Mouse (Mus musculus) liver, embryonic 11.5 days (tissue): ENCODE measurements at regions not wholly inside any gene's neighbourhood (a gene's known extent, or its start where the extent isn't known, plus 50 kb on each side); places are given as distances from the start of the nearest gene placed in this dataset.

Experiments
- ATAC-seq: fragments of 200-750 bp; cut with Nextera tagmentation; replicated peaks from 2 replicates; pipeline ENCODE4 v1.8.0; 2017; ENCODE audit warnings: moderate number of reproducible peaks, mild to moderate bottlenecking, moderate TSS enrichment, moderate library complexity; ENCODE audit not compliant: low FRiP score
- DNase-seq: peaks from one replicate; pipeline ENCODE4 v3.0.0-alpha.2; 2017; ENCODE audit warnings: low spot score
- H3K27ac ChIP-seq: fragments of 300-500 bp; sonication (generic); 2 replicates; pipeline ENCODE4 v1.5.1; 2014; ENCODE audit warnings: mild to moderate bottlenecking, low read depth, low read length, control low read depth
- H3K27me3 ChIP-seq: fragments of 300-500 bp; sonication (generic); replicated peaks from 2 replicates; pipeline ENCODE4 v1.6.1; 2014; ENCODE audit warnings: low read length, mixed read lengths; ENCODE audit not compliant: control insufficient read depth, insufficient read depth
- H3K36me3 ChIP-seq: fragments of 300-500 bp; sonication (generic); 2 replicates; pipeline ENCODE4 v1.6.1; 2014; ENCODE audit warnings: mild to moderate bottlenecking, low read length, moderate library complexity, mixed read lengths; ENCODE audit not compliant: control insufficient read depth, insufficient read depth
- H3K4me1 ChIP-seq: fragments of 300-500 bp; sonication (generic); replicated peaks from 2 replicates; pipeline ENCODE4 v1.6.1; 2014; ENCODE audit warnings: low read length, mixed read lengths; ENCODE audit not compliant: control insufficient read depth, insufficient read depth
- H3K4me2 ChIP-seq: fragments of 300-500 bp; sonication (generic); 2 replicates; pipeline ENCODE4 v1.6.1; 2014; ENCODE audit warnings: mild to moderate bottlenecking, control low read depth, moderate library complexity
- H3K4me3 ChIP-seq: fragments of 300-500 bp; sonication (generic); 2 replicates; pipeline ENCODE4 v1.5.1; 2014; ENCODE audit warnings: low read depth, low read length, control low read depth
- H3K9ac ChIP-seq: fragments of 300-500 bp; sonication (generic); 2 replicates; pipeline ENCODE4 v1.6.1; 2014; ENCODE audit warnings: low read depth, low read length, control low read depth
- H3K9me3 ChIP-seq: fragments of 300-500 bp; sonication (generic); 2 replicates; pipeline ENCODE4 v1.6.1; 2016; ENCODE audit warnings: low read length, inconsistent platforms, mixed read lengths; ENCODE audit not compliant: control insufficient read depth
- WGBS: fragments of 180-500 bp; shearing (Covaris S2); extraction: QIAGEN DNeasy Blood & Tissue Kit; methylation state at CpG from one replicate; pipeline ENCODE4 v1.1.7; 2014; 5-methylcytosine and 5-hydroxymethylcytosine counted together

DNA sequence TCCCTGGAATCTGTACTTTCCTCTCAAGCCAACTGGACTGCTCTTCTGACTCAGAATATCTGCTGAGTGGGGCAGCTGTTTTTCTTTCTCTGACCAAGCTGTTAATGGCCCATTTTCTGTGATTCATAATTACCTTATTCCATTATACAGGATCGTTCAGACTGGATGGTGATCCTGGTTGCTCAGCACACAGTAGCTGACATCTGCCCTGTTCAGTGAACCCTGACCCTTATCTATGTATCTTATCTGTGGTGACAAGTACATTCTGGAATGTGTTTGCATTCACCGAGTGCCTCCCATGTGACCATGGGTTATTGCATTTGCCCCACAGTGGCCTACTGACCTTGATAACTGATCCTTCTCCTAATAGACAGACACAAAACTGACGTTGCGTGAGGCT, 148.2 kb downstream of the 4930564D02Rik start:
- 39% methylated on average over 4 of the region's 4 CpGs for WGBS
- Histone ChIP-seq H3K4me3 (no peak overlapping the region), H3K4me1 (no peaks in the 10 kb centered on the region), H3K36me3 (no peaks in the 10 kb centered on the region), H3K27ac (no peak overlapping the region), H3K9me3 (no peaks in the 10 kb centered on the region), H3K9ac (no peak overlapping the region), H3K4me2 (no peak overlapping the region), H3K27me3 (no peaks in the 10 kb centered on the region)
- DNase-seq (no peak), ATAC-seq (no peak)

DNA sequence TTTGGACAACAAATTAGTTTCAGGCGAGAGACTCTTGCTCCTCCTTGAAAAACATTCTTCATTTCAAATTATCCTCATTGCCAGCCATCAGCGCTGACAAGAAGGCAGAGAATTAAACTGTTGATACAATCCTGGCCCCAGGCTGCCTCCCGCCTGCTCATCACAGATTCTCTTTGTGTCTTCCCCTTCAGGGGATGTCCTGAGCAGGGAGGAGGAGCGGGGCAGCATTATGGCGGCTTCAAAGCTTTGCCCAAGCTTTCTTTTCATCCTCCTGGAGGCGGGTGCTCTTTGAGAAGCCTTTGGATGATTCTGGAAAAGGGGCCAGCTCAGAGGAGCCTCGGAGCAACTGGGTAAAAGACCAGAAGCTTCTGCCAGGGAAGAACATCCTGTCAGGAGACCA, 149.1 kb downstream of the 4930564D02Rik start:
- Histone ChIP-seq H3K4me1 (no peaks in the 10 kb centered on the region), H3K27me3 (no peaks in the 10 kb centered on the region), H3K27ac (no peak overlapping the region), H3K9me3 (no peaks in the 10 kb centered on the region), H3K4me2 (no peak overlapping the region), H3K9ac (no peak overlapping the region), H3K4me3 (no peak overlapping the region), H3K36me3 (no peaks in the 10 kb centered on the region)
- WGBS: 58% methylated on average over 7 of the region's 7 CpGs
- DNase-seq (no peak), ATAC-seq (no peak)

DNA sequence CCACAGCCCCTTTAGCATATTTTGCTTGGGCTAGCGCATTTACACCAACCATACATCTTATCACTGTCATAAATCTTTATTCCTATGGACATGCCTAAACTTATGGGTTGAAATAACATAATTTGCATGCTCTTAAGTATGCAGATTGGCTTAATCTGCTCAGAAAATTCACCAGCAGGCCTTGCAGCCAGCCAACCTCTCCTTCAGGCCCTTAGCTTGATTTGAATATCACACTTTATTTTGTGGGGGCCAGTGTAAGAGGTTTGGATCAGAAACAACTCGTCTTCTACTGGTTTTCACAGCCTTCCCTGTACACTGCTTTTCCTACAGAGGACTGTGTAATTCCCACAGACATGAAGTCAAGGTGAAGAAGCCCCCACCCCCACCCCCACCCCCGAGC, 153.0 kb downstream of the 4930564D02Rik start:
- Histone ChIP-seq H3K4me1 (no peaks in the 10 kb centered on the region), H3K9me3 (no peaks in the 10 kb centered on the region), H3K9ac (no peak overlapping the region), H3K27ac (no peak overlapping the region), H3K36me3 (no peaks in the 10 kb centered on the region), H3K27me3 (no peaks in the 10 kb centered on the region), H3K4me2 (no peak overlapping the region), H3K4me3 (no peak overlapping the region)
- ATAC-seq: no peak
- 70% methylated on average over 3 of the region's 3 CpGs for WGBS
- DNase-seq: no peak

DNA sequence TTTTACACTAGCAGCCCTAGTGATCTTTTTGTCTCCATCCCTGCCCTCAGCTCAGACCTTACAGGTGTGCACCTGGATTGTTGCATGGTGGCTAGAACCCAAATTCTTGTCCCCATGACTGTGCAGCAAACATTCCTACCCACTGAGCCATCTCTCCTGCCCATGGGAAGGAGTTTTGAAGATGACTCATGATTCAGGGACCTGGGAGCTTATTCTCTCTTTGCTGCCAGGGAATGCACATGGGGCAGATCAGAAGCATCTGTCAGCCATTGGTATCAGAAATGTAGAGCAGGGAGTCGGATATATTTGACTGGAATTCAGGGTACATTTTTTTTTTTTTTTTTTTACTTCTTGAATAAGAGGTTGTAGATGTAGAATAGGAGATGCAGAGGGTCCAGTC, 154.0 kb downstream of the 4930564D02Rik start:
- H3K36me3 ChIP-seq: no peaks in the 10 kb centered on the region

DNA sequence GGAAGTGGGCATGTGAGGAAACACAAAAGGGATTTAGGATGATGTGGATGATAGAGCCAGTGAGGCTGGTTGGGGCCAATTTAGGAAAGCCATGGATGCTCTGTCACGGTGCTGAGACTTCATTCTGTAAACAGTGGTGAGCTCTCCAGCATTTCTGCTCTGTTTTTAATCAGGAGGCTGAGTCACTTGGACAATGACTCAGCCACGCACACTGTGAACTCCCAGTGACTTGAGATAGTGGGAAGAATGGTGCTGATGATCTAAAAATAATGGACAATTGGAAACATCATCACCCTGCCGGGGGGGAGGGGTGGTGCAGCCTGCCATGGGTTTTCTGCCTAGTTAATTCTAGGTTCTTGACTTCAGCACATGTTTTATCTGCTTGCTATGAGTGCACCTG, 156.3 kb downstream of the 4930564D02Rik start:
- 44% methylated on average over 3 of the region's 3 CpGs for WGBS
- no peak for DNase-seq

More for the DNA sequence above, 154.0 kb downstream of the 4930564D02Rik start:
- no peaks in the 10 kb centered on the region for H3K4me1 ChIP-seq
- ATAC-seq (no peak), DNase-seq (no peak)
- H3K27ac ChIP-seq: no peak overlapping the region
- no peaks in the 10 kb centered on the region for H3K27me3 ChIP-seq
- H3K9me3 ChIP-seq: no peaks in the 10 kb centered on the region
- 78% methylated on average over 1 of the region's 1 CpGs for WGBS
- H3K4me3 ChIP-seq: no peak overlapping the region
- H3K4me2 ChIP-seq: no peak overlapping the region
- H3K9ac ChIP-seq: no peak overlapping the region

DNA sequence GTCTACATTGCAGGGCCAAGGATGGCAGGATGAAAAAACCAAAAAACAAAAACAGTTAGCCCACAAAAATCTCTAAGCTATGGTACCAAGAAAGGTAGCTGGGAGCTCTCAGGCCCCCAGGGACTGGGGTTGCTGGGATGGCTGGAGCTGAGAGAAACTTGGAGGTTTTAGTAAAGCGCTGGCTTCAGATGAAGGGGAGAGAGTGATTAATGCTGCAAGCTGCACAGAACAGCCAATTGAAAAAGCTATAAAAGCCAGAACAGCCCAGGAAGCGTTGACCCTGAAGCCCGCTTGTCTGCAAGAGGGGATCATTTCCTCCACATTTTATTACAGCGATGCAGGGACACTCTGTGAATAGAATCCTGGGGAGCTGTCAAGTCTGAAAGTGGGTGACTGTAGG, 157.0 kb downstream of the 4930564D02Rik start:
- ATAC-seq: no peak
- DNase-seq: no peak
- no peaks in the 10 kb centered on the region for H3K36me3 ChIP-seq
- 61% methylated on average over 4 of the region's 4 CpGs for WGBS
- no peaks in the 10 kb centered on the region for H3K27me3 ChIP-seq
- H3K27ac ChIP-seq: no peak overlapping the region
- no peak overlapping the region for H3K4me2 ChIP-seq
- H3K9ac ChIP-seq: no peak overlapping the region
- no peaks in the 10 kb centered on the region for H3K4me1 ChIP-seq
- H3K9me3 ChIP-seq: no peaks in the 10 kb centered on the region
- no peak overlapping the region for H3K4me3 ChIP-seq

More for the DNA sequence above, 156.3 kb downstream of the 4930564D02Rik start:
- Histone ChIP-seq H3K9ac (no peak overlapping the region), H3K27me3 (no peaks in the 10 kb centered on the region), H3K4me3 (no peak overlapping the region), H3K9me3 (no peaks in the 10 kb centered on the region), H3K36me3 (no peaks in the 10 kb centered on the region), H3K27ac (no peak overlapping the region), H3K4me1 (no peaks in the 10 kb centered on the region), H3K4me2 (no peak overlapping the region)
- no peak for ATAC-seq

DNA sequence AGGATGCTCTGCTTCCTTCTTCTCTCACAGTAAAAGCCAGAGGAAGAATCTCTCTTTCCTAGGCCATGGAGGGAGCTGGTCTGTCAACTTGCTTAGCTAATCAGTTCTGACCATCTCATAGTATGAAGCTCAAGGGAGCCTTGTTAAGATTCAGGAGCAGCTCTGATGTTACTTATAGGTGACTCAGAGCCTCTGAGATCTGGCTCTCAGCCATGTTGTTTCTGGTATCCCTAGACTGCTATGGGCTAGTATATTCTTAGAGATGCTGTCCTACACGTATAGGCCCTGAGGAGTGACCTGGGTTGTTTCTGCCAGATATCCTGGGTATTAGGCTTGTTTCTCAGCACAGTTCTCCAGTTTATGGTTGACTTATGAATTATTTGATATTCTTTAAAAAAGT, 160.9 kb downstream of the 4930564D02Rik start:
- ATAC-seq (no peak), DNase-seq (no peak)
- H3K27ac ChIP-seq: no peak overlapping the region
- no peaks in the 10 kb centered on the region for H3K27me3 ChIP-seq
- H3K4me2 ChIP-seq: no peak overlapping the region
- WGBS: 68% methylated on average over 1 of the region's 1 CpGs
- H3K4me3 ChIP-seq: no peak overlapping the region
- no peaks in the 10 kb centered on the region for H3K36me3 ChIP-seq
- H3K9ac ChIP-seq: no peak overlapping the region
- no peaks in the 10 kb centered on the region for H3K9me3 ChIP-seq
- no peaks in the 10 kb centered on the region for H3K4me1 ChIP-seq

DNA sequence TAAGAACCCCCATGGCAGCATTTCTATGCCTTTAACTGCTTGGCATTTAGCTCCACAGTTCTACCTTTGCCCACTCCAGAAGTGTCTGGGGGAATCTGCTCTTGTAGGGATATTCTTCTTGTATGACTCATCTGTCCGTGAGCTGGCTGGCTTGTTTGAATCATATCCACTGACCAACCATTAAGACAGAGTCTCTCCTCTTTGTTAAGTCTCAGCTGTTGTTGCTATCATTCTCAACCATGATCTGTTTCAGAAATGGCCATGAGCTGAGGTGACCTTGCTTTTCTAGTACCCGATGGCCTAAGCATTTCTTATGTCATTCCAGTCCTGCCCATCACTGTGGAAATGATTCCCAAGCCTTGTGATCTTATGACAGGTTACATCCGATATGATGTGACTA, 161.8 kb downstream of the 4930564D02Rik start:
- Histone ChIP-seq H3K27me3 (no peaks in the 10 kb centered on the region), H3K36me3 (no peaks in the 10 kb centered on the region), H3K9ac (no peak overlapping the region), H3K27ac (no peak overlapping the region), H3K4me3 (no peak overlapping the region), H3K4me2 (no peak overlapping the region), H3K9me3 (no peaks in the 10 kb centered on the region), H3K4me1 (no peaks in the 10 kb centered on the region)
- ATAC-seq (no peak), DNase-seq (no peak)
- WGBS: 81% methylated on average over 3 of the region's 3 CpGs

DNA sequence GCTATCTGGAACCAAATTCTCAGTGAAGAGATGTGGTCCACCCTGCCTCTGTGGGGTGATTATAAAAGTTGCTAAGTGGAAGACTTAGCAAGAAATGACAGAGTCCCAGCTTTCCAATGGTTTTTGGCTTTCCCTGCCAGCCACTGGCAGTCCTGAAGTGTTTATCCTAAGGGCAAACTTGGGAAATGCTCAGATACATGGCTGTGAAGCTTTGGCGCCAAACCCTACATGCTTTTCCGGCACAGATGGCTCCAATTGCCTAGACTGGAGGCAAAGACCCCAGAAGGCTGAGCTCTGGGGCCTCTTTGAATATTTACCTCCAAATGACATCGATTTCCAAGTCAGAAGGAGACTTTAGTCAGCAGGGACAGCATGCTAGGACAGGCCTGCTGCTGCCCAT, 174.4 kb downstream of the 4930564D02Rik start:
- WGBS: 69% methylated on average over 3 of the region's 3 CpGs

More for the DNA sequence above, 174.4 kb downstream of the 4930564D02Rik start:
- Histone ChIP-seq H3K4me2 (no peak overlapping the region), H3K4me1 (no peaks in the 10 kb centered on the region), H3K27me3 (no peaks in the 10 kb centered on the region), H3K9ac (no peak overlapping the region), H3K9me3 (no peaks in the 10 kb centered on the region), H3K27ac (no peak overlapping the region), H3K36me3 (no peaks in the 10 kb centered on the region), H3K4me3 (no peak overlapping the region)
- ATAC-seq (no peak), DNase-seq (no peak)
